Mouse (Mus musculus) lung, adult 18-20 months (tissue): ENCODE results near the gene Bicdl2.

ENCODE experiments used
- DNase-seq, 2 experiments: peaks; one replicate each; pipeline ENCODE4 v3.0.0; 2022; ENCODE audit warnings: mixed read lengths in 2 of 2

Gene Bicdl2

DNA sequence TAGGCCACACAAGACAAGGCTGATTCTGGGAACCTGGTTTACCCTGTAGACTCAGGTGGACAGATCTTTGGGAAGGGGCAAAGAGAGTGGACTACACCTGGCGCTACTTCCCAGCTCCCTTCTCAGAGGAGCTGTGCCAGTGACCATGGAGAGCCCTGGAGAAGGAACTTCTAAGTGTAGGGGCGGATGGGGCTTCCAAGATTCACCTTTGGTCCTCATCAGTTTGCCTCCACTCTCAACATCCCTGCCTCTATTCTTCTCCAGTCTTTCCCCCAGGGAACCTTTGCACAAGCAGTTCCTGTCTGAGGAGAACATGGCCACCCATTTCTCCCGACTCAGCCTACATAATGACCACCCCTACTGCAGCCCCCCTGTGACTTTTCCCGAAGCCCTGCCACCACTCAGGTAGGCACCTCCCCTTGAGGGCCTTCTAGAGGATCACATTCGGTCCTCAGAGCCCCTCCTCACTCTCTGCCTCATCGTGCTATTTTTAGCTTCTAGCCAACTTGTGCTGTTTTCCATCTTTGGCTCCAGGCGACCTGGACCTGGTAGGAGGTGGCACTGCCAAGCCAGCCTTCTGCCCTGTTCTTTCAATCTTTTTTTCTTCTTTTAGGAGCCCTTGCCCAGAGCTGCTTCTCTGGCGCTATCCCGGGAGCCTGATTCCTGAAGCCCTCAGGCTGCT lies 14.1 kb downstream of the Bicdl2 start:
- DNase-seq = peak; percentile 18 to 32

DNA sequence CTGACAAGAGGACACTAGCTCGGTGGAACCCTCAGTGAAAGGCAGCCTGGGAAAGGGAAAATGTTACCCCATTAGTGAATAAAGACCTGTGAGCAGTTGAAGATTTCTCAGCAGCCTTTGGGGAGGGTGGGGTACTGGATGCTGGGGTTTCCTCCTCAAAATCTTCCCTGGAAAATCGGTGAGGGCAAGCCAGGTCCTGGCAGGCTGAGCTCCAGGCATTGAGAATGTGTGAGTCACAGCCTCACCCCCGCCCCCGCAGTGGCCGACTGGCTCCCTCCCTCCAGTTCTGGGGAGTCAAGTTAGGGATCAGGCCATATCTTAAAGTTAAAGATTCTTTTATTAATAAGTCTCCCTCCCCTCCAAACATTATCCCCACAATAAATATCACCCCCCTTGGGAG lies 14.8 kb downstream of the Bicdl2 start:
- peak; percentile 75 to 78 for DNase-seq

DNA sequence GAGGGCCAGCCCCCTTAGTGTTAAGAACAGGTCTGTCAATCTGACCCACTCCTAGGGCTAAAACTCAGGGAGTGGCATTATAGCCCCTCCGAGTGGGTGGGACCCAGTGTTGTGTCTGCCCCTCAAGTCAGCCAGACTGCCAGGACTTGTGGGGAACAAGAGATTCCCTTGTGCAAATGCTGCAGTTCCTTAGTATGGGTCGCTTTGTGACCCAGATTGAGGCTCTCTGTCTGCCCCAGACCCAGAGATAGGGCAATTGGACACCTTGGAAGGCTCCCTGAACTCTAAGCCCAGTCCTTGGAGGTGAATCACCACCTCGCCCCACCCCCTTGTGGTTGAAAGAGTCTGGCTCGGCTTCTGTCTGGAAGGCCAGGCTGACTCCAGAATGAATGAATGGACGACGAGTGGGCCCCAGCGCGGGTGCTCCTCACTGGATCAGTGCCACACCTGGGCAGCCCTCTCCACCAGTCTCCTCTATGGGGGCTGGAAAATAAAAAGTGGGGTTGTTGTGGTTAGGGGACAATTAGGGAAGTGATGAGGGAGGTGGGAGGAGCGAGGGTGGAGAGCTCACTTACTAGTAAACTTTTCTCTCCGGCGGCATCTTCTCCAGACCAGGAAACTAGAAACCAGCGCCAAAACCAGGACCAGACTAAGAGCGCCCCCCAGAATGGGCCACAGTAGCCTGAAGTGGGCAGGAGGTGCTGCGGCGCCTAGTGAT lies 15.4 kb downstream of the Bicdl2 start:
- DNase-seq = peak; percentile 68 to 69

DNA sequence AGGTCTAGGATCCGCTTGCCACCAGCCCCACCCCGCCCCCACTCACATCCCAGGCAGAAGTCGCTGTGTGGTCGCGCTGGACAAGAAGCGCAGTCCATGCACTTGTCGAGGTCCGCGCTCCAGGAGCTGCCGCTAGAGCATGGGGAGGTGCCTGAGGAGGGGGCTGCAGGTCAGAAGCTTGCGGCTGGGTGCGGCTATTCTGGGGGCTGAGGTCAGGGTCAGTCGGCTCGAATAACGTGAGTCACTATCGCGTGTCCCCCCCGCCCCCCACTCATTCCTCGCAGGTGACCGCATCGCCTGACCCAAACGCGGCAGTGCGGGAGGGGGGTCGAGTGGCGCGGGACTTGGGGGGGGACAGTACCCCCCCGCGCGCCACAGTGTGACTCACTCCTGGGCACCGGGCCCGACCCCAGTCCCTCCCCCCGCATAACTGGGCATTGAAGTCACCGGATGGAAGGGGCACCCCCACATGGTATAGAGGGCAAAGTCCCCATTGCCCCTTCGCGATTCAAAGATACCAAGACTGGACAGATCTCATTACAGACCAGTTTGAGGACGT lies 16.2 kb downstream of the Bicdl2 start:
- DNase-seq = peak; percentile 64 to 66

DNA sequence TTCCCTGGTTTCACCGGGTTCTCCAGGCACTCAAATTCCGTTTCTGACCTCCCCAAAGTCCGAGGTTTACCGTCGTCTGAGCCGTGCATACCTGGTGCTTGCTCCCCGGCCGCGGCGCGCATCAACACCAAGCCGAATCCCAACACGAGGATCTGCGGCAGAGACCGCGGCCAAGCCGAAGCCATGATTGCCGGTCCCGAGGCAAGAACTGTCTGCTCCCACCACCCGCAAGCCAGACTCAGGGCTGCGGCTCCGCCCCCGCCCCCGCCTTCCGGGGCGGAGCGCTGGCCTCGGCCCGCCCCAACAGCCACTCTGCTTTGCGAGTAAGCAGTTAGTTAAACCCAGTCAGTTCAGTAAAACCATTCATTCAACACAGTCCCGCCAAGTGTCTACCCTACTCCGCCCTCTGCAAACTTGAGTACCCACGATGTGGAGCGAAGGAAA lies 17.0 kb downstream of the Bicdl2 start, which contains the start of gene Tnfrsf12a:
Gene Tnfrsf12a (minus strand): TSS at position 233 of the 444 bp plus-strand sequence.
- DNase-seq = peak; percentile 90 to 92

DNA sequence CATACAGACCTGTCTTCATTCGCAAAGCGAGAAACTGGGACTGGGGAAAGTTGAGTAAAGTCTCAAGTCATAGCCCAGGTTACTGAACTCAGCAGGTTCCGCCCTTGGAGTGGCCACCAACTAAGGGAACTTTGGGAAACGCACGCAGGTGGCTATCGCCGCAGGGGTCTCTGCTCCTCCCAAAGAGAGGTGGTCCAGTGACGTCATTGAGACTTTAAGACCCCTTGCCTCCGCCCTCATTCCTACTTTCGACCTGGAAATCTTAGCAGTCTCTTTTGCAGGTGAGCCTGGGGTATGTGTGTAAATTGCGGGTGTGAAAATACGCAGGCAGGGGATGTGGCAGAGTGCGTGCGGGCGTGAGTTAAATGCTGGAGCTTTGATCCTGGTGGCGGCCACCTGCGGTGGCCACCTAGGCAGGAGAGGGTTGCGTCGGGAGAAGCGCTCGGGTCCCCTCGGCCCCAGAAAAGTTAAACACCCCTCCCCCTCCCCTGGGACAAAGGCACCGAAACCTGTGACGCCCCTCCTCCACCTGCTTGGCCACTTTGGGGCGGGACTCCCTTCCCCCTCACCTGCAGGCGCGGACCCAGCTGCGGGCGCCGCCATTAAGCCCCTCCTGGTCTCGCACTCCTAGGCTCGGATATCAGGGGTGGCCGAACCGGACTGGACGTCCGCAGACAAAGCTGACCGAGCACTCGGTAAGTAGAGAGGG lies 19.0 kb downstream of the Bicdl2 start, which contains the start of gene Cldn6:
Gene Cldn6 (plus strand): TSS at position 123 of the 709 bp plus-strand sequence.
- DNase-seq = no peak

DNA sequence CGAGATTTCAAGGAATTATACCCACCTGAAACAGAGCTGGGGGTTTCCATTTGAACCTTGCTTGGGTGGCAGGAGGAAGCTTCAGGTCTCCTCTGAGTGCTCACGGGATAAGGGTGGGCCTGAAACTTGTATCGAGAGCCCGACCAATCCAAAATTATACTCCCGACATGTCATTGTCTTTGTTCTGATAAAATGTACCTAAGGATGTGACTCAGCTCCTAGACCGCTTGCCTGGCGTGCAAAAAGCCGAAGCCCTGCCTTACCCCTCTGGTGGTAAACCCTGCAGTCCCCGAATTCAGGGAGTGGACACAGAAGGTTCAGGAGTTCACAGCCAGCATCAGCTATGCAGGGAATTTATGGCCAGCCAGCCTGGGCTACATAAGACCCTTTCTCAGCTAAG lies 20.0 kb downstream of the Bicdl2 start:
- no peak for DNase-seq

DNA sequence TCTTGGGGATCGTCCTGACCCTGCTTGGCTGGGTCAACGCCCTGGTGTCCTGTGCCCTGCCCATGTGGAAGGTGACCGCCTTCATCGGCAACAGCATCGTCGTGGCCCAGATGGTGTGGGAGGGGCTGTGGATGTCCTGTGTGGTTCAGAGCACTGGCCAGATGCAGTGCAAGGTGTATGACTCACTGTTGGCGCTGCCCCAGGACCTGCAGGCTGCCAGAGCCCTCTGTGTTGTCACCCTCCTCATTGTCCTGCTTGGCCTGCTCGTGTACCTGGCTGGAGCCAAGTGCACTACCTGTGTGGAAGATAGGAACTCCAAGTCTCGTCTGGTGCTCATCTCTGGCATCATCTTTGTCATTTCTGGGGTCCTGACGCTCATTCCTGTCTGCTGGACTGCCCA lies 20.8 kb downstream of the Bicdl2 start:
- DNase-seq = peak in 1 of 2 experiments; percentile 31

DNA sequence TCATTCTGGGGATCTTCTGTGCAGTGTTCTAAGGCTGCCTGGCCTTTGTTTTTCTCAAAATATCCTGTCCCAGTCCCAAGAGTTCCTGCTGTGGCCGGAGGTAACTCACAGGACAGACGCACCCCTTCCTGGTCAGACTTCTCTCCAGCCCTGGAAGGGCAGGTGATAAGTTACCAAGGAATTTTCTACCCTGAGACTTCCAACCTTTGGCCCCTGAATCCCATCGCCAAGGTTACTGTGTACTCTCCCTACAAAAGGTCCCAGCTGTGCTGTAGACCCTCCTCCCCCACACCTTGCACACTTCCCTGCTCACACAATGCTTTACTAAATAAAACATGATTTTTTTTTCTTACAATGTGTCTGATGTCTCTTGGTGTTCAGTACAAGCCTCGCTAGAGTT lies 21.8 kb downstream of the Bicdl2 start:
- no peak for DNase-seq

DNA sequence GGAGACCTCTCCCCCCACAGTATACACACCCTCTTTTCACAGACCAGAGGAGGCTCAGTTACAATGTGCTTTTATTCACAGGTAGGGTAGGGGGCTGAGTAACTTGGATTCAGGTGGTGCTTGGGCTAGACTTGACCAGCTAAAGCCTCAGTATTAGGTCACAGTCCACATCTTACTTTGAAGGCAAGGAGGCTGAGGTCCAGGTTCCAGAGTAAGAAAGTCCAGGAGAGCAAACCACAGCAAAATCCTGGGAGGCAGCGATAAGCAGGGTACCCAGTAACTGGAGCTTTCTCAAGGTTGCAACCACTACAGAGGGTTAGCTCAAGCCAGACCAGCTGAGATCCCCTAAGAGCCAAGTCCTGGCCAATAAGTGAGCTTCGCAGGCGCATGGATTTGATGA lies 22.2 kb downstream of the Bicdl2 start:
- DNase-seq = no peak

DNA sequence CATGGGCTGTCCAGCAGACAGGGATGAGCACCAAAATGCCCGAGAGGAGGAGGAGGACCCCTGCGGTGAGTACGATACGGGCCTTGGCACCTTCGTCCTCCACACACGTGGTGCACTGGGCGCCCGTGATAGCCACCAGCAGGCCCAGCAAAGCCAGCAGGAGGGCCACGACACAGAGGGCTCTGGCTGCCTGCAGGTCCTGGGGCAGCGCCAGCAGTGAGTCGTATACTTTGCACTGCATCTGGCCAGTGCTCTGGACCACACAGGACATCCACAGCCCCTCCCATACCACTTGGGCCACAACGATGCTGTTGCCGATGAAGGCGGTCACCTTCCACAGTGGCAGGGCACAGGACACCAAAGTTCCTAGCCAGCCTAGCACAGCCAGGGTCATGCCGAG lies 22.9 kb downstream of the Bicdl2 start:
- DNase-seq = no peak

DNA sequence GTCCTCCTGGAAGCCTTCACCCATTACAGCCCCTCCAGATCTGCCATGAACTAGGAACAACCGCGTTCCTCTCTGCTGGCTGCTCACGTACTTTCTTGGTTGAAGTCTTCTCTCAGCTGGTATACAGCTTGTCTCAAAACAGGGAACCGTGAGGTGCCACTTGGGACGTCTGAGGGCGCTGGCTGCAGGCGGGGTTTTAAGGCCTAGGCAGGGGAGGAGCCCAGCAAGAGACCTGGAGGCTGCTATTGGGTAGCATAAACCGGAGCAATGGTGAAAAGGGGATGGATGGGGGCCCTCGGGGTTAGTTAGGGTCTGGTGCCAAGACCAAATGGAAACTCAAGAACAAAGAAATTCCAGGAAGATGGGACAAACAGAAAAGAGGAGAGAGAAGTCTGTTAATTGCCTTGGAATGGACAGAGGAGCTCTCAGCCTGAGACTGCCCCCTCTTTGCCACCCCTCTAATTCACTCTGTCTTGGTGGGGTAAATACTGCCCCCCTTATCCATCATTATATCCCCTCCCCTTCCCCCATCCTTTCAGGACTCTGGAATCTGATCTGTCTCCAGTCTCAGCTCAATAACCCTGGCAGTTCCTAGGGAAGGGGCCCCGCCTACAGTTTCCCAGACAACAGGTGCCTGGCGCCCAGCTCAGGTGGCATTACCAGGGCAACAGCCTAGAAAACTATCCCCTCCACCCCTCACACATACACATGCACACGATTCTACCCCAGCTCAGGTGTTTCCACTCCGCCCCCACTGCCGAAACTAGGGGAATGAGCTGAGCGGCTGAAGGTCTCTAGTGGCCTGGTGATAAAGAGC lies 23.8 kb downstream of the Bicdl2 start, which contains the start of gene Cldn9:
Gene Cldn9 (minus strand): TSS at position 171 of the 817 bp plus-strand sequence.
- DNase-seq = no peak

DNA sequence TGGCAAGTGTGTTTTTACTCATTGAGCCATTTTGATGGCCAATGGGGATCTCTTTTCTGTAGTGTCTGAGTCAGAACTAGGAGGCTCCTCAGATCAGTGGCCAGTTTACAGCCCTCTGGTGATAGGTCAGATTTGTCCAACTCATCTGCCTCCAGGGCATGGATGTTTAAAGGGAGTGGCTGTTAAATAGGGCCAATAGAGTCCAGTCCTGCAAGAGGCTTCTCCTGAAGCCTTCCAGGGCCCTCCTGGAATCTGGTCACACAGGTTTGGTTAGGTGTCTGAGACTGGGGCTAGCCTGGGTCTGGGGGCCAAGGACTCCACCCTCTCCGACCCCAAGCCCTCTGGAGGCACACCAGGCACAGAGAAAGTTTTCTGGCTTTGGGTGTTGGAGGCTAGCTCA lies 34.2 kb downstream of the Bicdl2 start:
- no peak for DNase-seq

DNA sequence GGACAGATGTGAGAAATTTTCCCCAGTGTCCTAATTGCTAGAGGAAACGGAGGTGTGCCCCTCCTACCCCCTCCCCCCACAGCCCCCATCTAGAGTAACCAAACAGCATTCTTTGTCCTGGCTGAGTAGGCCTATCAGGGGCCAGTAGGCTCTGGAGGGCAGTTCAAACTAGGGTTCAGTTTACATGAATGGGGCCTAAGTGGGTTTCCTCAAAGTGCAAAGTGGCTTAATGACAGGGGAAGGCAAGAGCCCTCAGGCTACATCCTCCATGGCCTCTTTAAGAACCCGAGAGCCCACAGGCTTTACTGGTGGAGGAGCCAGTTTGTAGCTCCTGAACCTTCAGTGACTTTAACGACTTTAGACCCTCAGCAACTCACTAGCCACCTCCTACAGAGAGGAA lies 35.5 kb downstream of the Bicdl2 start:
- DNase-seq = no peak

DNA sequence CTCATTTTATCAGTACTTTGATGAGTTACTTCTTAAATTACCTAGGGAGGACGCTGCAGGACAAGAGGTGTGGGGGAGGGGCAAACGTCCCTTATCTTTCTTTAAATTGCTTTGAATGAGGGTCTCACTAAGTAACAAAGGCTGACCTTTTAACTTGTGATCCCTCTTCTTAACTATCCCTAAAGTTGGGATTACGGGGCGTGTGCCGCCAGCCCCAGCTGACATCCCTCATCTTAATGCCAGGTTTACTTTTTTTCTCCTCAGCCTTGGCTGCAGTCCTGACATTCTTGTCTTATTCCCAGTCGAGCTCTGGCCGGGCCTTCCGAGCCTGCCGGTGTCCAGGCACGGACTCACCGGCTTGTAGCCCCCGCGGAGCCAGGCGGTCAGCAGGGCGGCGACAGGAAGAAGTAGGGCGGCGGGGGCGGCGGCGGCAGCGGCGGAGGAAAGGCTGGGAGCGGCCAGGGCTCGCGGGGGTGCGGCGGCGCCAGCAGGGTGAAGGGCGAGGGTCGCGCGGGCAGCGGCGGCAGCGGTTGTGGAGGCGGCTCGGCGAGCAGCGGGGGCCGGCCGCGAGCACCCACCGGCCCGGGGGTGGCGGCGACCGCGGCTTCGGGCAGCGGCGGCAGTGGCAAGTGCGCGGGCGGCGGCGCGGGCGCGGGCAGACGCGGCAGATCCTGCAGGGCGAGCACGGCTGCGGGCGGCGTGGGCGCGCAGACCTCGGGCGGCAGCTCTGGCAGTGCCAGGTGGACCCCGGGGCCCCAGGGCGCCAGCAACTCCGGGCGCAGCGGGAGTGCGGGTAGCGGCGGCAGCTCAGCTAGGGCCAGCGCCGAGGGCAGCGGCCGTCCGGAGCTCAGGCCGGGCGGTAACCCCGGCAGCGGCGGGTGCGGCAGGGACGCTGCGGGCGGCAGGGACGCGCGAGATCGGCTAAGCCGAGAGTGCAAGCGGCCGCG lies 39.1 kb downstream of the Bicdl2 start:
- DNase-seq = peak; percentile 55 to 56

DNA sequence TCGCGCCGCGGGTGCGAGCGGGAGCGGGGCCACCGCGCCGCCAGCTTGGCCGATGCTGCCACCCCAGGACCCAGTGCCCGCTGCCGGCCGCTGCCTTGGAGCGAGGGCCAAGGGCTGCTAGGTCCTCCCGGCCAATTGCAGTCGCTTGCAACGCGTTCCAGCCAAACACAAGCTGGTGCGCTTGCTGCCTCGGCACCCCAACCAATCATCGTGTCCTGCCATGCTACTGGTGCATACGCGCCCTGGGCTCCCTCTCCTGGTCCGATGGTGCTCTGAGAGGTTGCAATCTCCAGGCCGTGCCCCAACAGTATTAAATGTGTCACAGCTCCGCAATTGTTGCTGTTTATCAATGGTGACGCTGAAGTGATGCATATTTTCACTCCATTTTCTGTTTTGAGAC lies 39.8 kb downstream of the Bicdl2 start:
- peak; percentile 93 to 95 for DNase-seq

DNA sequence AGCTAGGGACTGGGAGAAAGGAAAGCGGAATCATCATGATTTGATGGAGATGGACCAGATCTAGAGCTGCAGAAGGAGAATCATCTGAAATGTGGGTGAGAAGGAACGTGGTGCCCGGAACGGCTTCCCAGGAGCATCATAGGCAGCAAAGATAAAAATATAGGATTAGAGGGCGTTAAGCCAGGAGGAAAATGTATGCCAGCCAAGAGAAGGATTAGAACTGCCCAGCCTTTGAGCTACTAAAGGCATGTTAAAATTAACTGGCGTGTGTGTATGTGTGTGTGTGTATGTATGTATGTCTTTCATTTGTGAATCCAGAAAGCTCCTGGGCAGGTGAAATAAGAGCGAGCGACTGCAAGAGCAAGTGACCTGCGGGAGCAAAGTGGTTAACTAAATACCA lies 43.0 kb downstream of the Bicdl2 start:
- no peak for DNase-seq

DNA sequence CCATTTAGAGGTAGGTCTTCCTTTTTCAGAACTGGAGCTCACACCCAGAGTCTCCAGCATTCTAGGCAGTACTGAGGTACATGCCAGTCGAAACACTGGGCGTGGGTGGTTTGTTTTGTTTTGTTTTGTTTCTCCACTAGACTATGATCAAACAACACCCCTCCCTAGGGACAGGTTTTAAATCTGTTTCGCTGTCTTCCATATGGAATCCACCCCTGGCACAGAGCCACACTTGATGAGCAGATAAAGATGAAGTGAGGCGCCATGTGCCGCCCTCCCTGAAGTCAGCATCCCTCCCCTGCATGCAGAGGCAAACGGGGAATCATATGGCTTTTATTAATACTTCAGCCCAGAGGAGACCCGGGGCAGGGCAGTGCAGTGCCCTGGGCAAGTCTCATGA lies 44.4 kb downstream of the Bicdl2 start:
- DNase-seq = no peak

DNA sequence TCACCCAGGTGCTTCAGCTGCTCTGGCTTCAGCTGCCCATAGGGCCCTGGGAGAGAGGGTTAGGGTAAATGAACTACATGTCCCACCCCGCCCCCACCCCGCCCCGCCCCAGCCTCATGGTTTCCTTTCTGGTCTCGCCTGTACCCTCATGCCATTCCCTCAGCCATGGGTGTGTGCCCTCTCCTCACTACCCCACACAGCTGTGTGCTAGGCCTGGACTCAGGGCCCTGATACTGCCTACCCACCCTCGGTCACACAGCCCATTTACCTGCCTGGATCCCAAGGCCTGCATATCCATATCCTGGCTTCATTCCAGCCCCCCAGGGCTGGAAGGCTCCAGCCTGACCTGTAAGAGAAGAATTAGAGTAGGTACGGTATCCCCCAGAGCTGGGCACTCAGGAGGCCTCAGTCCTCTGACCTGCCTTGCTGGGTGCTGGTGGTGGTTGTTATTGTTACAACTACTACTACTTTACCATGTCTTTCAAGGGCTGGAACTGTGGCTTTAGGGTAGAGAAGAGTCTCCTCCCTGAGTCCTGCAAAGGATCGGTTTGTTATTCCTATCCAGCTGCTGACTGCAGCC lies 45.3 kb downstream of the Bicdl2 start:
- DNase-seq = no peak

DNA sequence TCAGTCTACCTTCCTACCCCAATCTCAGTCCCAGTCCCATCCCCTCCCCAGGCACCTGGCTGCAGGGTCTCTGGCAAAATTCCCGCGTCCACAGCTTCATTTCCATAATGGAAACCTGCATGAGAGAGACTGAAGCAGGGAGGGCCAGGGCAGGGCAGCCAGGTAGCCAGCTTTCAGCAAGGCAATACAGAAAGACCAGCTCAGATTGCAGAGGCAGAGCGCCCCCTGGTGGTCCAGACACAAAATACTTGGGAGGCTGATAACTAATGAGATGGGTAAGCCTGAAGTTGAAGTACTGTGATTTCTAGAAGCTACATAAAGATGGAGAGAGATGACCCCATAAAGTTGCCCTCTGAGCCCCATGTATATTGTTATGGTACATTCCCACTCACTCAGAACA lies 45.9 kb downstream of the Bicdl2 start:
- peak; percentile 67 to 70 for DNase-seq

DNA sequence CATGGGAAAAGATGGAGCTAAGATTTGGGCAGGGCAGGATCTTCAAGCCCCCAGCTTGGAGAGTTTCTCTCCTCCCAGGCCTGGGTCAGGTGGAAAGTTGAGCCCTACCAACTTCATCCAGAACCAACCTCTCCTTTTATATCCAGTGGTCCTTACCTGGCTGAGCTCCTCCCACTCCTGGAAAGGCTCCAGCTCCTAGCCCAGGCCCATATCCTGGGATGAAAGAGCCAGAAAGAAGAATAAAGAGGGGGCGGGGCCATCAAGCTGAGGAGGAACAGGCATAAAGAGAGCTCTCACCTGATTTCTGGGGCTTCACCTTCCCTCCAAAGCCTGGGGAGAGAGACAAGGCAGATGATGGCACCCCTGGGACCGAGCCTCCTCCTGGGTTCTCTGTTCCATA lies 56.7 kb downstream of the Bicdl2 start:
- no peak for DNase-seq
